Mouse (Mus musculus) spleen, postnatal 14 days (tissue): ENCODE results near the gene Scube2.

Experiments used
- DNase-seq, 2 experiments: peaks; one replicate each; pipeline ENCODE4 v3.0.0; 2021 to 2022; ENCODE audit warnings: low spot score in 2 of 2

The Scube2 gene

GRCm38 (mm10) chr7:109852017-109852416 is 13.5 kb downstream of the Scube2 start:
- no peak for DNase-seq

DNA sequence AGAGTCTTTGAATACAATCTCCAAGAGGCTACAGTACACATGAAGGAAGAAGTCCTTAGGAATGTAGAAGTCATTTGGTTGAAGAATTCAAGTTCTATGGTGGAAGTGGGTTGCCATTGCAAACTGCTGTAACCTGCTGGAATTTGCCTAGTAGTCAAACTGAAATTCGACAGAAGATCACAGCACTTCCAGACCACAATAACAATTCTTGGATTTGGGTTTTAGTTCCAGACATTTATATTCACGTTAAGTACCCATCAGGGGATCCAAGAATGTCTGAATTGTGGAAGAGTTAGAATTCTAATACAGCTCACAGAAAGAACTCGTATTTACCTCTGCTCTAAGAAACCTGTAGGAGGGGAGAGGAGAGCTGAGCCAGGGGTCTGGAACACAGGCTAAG is 14.9 kb downstream of the Scube2 start:
- DNase-seq: no peak

GRCm38 (mm10) chr7:109849750-109850434 is 15.6 kb downstream of the Scube2 start:
- DNase-seq: no peak

GRCm38 (mm10) chr7:109848867-109849733 is 16.4 kb downstream of the Scube2 start:
- no peak for DNase-seq

DNA sequence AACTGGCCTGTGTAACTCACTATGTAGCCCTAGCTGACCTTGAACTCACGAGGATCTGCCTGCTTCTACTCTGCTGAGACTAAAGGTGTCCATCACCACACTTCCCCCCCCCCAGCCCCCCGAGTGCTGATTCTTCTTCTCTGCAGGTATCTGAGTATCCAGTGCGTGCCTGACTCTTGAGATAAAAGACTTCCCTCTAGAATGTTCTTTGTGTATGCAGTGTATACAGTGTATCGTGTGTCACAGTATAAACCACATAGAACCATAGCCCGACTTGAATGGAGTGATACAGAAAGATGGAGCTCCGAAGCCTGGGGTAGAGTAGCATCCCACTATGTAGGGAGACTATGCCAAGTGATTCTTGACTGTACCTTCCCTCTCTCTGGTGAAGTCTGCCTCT is 21.4 kb downstream of the Scube2 start:
- no peak for DNase-seq

GRCm38 (mm10) chr7:109841618-109842418 is 23.7 kb downstream of the Scube2 start:
- no peak for DNase-seq

DNA sequence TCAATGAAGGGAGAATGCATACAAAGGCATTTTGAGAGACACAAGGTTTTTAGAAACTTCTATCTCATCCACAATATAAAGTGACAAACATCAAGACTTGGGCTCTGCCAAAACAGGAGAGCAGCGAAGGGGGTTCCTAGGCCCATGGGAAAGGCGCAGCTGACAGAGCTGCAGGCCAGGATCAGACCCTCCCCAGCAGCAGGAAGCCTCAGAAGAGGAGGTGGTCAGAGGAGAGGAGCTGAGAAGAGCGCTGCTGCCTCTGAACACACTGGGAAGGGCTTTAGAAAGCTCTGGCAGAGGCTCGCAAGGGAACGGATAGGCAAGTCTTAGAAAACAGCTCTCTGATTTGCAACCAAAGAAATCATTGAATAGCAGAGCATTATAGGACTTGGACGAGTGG is 24.4 kb downstream of the Scube2 start:
- DNase-seq: no peak

- DNase-seq: no peak
These were observed 26.9 kb downstream of the Scube2 start for GRCm38 (mm10) chr7:109838613-109839012.

DNA sequence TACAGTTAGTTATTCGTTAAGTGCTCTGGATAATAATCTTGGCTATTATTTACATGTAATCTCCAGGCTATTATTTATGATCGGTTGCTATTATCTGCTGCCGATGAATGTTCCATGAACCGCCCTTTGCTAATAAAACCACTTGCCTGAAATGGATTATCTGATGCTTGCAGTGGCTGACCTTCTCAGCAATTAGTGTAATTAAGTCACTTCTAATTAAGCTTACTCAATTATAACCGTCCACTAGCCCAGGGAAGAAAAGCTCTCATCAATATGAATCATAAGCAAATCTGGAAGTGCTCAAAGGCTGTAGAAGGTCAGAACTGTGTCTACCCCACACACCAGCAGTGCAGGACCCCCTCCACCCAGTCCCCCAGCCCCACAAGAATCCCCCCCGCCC is 27.8 kb downstream of the Scube2 start:
- no peak for DNase-seq

- DNase-seq: no peak
These were observed 30.6 kb downstream of the Scube2 start for GRCm38 (mm10) chr7:109834894-109835293.

DNA sequence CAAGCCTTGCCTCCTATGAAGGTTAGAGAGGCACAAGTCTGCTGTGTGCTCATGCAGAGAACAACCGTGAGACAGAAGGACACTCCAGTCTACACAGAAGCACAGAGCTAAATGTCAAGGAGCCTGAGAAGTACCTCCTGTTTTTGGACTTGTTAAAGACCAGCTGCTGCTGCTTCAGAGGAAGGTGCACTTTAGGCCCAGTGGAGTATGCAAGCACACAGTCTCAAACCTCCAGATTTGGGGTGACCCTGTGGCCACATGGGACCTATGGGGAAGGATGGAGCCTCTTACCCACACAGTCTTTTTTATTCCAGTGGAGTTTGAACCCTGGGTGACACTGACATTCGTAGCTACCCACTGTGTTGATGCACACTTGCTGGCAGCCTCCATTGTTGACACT is 34.1 kb downstream of the Scube2 start:
- DNase-seq: no peak

DNA sequence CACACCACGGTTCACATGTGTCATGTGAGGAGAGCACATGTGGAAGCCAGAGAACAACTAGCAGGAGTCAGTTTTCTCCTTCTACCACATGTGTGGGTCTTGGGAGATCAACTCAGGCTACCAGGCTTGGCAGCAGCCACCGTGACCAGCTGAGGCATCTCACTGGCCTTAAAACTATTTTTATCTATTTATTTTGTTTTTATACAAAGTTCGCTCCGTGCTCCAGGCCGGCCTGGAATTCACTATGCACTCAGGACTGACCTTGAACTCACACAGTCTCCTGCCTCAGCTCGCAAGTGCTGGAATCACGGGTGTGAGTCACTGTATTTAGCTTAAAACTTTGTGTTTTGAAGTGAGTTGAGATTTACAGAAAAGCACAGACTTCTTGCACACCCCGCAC is 38.6 kb downstream of the Scube2 start:
- no peak for DNase-seq

GRCm38 (mm10) chr7:109825293-109825692 is 40.2 kb downstream of the Scube2 start:
- no peak for DNase-seq

DNA sequence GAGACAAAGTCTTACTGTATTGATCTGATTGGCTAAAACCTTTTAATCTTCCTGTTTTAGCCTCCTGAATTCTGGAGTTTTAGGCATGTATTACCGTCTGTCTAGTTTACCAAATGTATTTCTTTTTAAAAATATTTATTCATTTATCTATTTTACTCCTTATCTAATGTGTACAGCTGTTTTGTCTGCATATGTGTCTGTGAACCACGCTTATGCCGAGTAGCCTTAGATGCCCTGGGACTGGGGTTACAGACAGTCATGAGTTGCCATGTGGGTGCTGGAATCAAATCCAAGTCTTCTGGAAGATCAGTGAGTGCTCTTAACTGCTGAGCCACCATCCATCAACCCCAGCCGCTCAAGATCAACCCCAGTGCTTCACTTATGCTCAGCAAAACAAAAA is 46.9 kb downstream of the Scube2 start:
- no peak for DNase-seq

DNA sequence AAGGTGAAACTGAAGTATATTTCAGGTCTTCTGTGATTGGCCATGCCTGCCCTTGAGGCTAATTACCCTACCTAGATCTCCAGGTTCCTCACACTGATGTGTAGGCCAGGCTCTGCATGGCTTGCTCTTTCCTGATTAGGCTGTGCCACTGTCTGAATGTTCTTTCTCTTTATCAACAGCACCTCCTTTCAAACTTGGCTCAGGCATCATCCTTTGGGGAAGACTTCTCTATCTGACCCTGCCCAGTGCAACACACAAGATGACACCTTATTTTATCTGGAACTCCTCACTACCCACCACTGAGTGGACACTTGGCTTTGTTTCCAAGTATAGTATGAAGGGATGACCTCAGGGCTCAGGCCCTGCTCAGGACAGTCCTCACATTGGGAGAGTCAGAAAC is 47.5 kb downstream of the Scube2 start:
- peak in 1 of 2 experiments; percentile 6 for DNase-seq

GRCm38 (mm10) chr7:109813330-109814140 is 51.9 kb downstream of the Scube2 start:
- no peak for DNase-seq

DNA sequence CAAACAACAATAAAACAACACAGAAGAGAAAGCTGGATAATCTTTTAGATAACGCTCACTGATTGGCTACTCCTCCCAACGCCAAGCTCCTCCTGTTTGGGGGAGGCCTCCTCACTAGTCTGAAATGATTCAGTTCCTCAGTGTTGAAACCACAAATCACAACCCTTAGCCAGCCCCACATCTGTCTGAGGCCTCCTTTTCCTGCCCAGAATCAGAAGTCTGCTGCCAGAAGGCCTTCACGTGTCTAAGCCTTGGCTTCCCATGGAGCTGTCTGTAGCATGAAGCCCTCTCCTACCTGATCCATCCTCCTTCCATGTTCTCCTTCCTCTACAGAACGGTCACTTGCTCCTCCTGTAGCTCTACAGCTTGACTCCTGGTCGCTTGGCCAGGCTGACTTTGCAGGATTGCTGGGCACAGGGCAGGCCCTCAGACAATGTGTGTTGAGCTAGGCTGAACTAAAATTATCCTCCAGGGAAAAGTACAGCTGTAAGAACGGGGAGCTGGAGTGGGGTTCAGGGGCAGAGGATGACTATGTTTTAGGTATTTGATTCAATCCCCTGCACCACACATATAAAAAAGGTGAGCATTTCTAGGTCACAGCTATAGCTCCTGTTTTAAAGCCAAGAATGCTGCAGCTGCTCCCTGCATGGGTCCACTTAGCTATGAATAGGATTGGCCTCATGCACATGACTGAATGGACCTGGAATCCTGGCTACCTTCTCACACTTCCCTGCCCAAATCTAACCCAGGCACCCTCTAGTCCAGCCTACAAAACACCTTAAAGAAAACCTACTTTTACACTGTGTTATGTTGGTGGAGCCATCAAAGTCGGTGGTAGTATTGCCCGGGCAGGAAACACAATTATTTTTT is 57.6 kb downstream of the Scube2 start:
- DNase-seq: no peak

DNA sequence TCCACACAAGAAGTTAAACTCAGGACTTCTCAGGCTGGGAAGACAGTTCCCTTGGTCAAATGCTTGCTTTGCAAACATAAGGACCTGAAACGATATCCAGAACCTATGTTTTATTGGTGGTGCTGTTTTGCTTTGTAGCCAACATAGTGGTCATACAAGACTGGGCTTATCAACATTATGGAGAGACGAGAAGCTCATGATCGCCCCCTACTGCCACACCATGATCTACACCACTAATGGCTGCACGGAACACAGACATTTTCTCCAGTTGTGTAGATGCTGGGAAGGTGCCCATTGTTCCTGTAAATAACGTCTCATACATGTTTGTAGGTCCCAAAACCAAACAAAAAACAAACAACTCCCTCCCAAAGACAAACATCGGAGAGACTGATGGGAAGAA is 60.6 kb downstream of the Scube2 start:
- peak in 1 of 2 experiments; percentile 22 for DNase-seq

DNA sequence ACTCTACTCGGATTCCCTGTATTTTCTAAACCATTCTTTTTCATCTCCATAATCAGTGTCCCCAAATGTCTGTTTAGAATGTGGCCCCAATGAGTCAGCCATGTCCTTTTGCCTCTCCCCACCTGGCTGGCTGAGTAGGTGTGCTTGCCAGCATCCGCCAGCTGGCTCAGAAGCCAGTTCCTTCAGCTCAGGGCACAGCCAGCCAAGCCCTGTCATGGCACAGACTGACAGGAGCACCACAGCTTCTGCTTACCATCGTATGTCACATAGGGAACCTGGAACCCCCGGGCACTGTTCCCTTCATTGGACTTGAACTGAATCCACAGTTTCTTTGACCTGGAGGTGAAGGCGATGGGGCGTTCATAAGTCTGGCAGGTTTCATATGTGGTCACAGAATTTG is 61.1 kb downstream of the Scube2 start:
- no peak for DNase-seq

- DNase-seq: no peak
These were observed 62.0 kb downstream of the Scube2 start for GRCm38 (mm10) chr7:109803516-109803915.

DNA sequence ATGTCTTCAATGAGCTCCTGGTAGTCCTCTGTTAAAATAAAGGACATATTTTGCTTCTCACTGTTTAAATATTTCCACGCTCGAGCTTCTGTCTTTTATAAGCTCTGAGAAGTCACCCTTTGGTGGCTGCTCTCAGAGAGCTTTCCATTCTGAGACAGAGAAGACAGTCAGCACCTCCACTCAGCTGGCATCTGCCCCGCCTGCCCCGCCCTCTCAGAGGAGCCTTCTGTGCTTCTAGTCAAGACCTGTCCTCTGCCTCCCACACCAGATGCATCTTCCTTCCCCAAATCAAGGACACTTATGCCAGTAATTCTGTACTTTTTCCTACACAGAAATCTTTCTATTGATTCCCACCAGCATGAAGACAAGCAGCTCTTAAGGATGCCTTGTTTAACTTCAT is 64.9 kb downstream of the Scube2 start:
- DNase-seq: no peak
